Mouse (Mus musculus) CD8-positive naive resting alpha-beta T cell, adult 57 days (primary cell): ENCODE data around the gene Dmrta1. TPM values are rescaled to one million over a fixed set of nuclear protein-coding genes. Genes with fewer than 3 reads are reported as not detected.

Experiments used
- total RNA-seq: library from RNA; stranded (reverse); gene quantifications from one replicate; pipeline ENCODE4 v1.2.4, GENCODE M21; 2023

The Dmrta1 gene
- not detected for total RNA-seq

DNA sequence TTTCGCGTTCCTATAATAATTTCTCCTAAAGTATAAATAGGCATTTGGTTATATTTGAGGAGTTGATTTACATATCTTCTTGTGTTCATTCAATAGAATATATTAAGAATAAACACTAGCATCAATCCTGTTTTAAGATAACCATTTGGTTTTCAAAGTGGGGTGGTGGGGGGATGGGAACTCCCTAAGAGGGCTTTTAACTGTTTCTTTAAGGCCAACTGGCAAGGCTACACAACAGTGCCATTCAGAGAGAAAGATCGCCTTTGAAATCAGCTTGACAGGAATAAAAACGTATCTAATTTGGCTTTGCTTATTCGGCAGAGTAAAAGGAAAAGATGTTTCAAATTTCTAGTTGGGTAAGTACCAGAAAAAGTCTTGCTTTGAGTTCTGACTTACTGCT is at the start of gene Dmrta1:
Gene Dmrta1 (plus strand): TSS at position 242 of the 400 bp plus-strand sequence.

